Comparison of ENCODE assay signal across 22 mouse cellular contexts in genomic region chr8:34449391-34450044, GRCm38 (mm10).
"Had no signal": no experiment of that assay in that cellular context is flagged by ENCODE, and none has a peak within 500 bp of the region (broad histone marks: within the 10 kb centered on the region; RNA-seq: fewer than 3 reads in every experiment).

No protein-coding gene starts in this region.

- H3K27me3 ChIP-seq: hindbrain, embryonic 13.5 days; hindbrain, embryonic 15.5 days; limb, embryonic 13.5 days; limb, embryonic 15.5 days; liver, embryonic 12.5 days had no signal

- H3K36me3 ChIP-seq: hindbrain, embryonic 13.5 days; hindbrain, embryonic 15.5 days; limb, embryonic 13.5 days; limb, embryonic 15.5 days; liver, embryonic 12.5 days had no signal

- H3K4me2 ChIP-seq: hindbrain, embryonic 13.5 days; hindbrain, embryonic 15.5 days; limb, embryonic 13.5 days; limb, embryonic 15.5 days; liver, embryonic 12.5 days had no signal

- H3K27ac ChIP-seq: heart, adult 2 months; hindbrain, embryonic 13.5 days; hindbrain, embryonic 15.5 days; hindbrain, postnatal 0 days; limb, embryonic 13.5 days; limb, embryonic 15.5 days; liver, embryonic 12.5 days; liver, embryonic 14.5 days had no signal

- H3K9ac ChIP-seq: forebrain, postnatal 0 days; hindbrain, embryonic 13.5 days; hindbrain, embryonic 15.5 days; limb, embryonic 13.5 days; limb, embryonic 15.5 days; liver, embryonic 12.5 days; liver, embryonic 14.5 days had no signal

- H3K9me3 ChIP-seq: hindbrain, embryonic 13.5 days; hindbrain, embryonic 15.5 days; limb, embryonic 15.5 days; liver, embryonic 12.5 days had no signal

- DNase-seq: forebrain, postnatal 0 days; gastrocnemius, postnatal 14 days; gastrocnemius, postnatal 36 days; heart, adult 11 months; heart, adult 2 months; heart, postnatal 14 days; heart, postnatal 36 days; kidney, adult 11 months; kidney, adult 8-10 months; kidney, postnatal 14 days; layer of hippocampus, adult 9-11 months; layer of hippocampus, postnatal 36 days; left cerebral cortex, postnatal 4 days; lung, adult 18-20 months had no signal

- H3K4me3 ChIP-seq: heart, adult 2 months; hindbrain, embryonic 13.5 days; hindbrain, embryonic 15.5 days; limb, embryonic 13.5 days; limb, embryonic 15.5 days; liver, embryonic 12.5 days had no signal

- ATAC-seq: forebrain, postnatal 0 days; hindbrain, postnatal 0 days; intestine, embryonic 16.5 days; liver, embryonic 12.5 days had no signal
